Mouse (Mus musculus) midbrain, embryonic 14.5 days (tissue): ENCODE results near the gene Clec4a3. TPM values are rescaled to one million over a fixed set of nuclear protein-coding genes. Genes with fewer than 3 reads are reported as not detected.
"Not testable (repeated sequence)": the region's sequence is repeated elsewhere in the genome, so short reads cannot be mapped to it uniquely, and the experiment has no call there.

ENCODE experiments used
- ATAC-seq: fragments of 200-750 bp; cut with Nextera tagmentation; 2 replicates; pipeline ENCODE4 v1.8.0; 2017; ENCODE audit warnings: moderate number of reproducible peaks, moderate library complexity; ENCODE audit not compliant: low FRiP score, low TSS enrichment
- DNase-seq: peaks from one replicate; pipeline ENCODE4 v3.0.0-alpha.2; 2015
- H3K27ac ChIP-seq: fragments of 300-500 bp; sonication (generic); replicated peaks from 2 replicates; pipeline ENCODE4 v1.5.1; 2014; ENCODE audit warnings: mild to moderate bottlenecking, low read depth, low read length, moderate library complexity
- H3K27me3 ChIP-seq: fragments of 300-500 bp; sonication (generic); 2 replicates; pipeline ENCODE4 v1.6.1; 2014; ENCODE audit warnings: low read length, control low read depth, mixed read lengths; ENCODE audit not compliant: control insufficient read depth, insufficient read depth
- H3K36me3 ChIP-seq: fragments of 300-500 bp; sonication (generic); 2 replicates; pipeline ENCODE4 v1.6.1; 2014; ENCODE audit warnings: low read length, control low read depth; ENCODE audit not compliant: control insufficient read depth, insufficient read depth
- H3K4me1 ChIP-seq: fragments of 300-500 bp; sonication (generic); 2 replicates; pipeline ENCODE4 v1.6.1; 2014; ENCODE audit warnings: mild to moderate bottlenecking, antibody characterized with exemption, low read length, control low read depth; ENCODE audit not compliant: control insufficient read depth, insufficient read depth
- H3K4me2 ChIP-seq: fragments of 300-500 bp; sonication (generic); 2 replicates; pipeline ENCODE4 v1.6.1; 2014; ENCODE audit warnings: mild to moderate bottlenecking, low read length, moderate library complexity
- H3K4me3 ChIP-seq: fragments of 300-500 bp; sonication (generic); replicated peaks from 2 replicates; pipeline ENCODE4 v1.5.1; 2014; ENCODE audit warnings: low read depth, low read length
- H3K9ac ChIP-seq: fragments of 300-500 bp; sonication (generic); replicated peaks from 2 replicates; pipeline ENCODE4 v1.6.1; 2014; ENCODE audit warnings: mild to moderate bottlenecking, low read length, moderate library complexity
- H3K9me3 ChIP-seq: fragments of 300-500 bp; sonication (generic); 2 replicates; pipeline ENCODE4 v1.6.1; 2016; ENCODE audit warnings: low read length, control low read depth, mixed read lengths; ENCODE audit not compliant: control insufficient read depth
- WGBS: fragments of 180-500 bp; shearing (Covaris S2); extraction: QIAGEN DNeasy Blood & Tissue Kit; methylation state at CpG from one replicate; pipeline ENCODE4 v1.1.7; 2014; 5-methylcytosine and 5-hydroxymethylcytosine counted together
- polyA plus RNA-seq: library from polyadenylated mRNA; unstranded; fragments of >200 nt; fragmentation: Nextera tagmentation; extraction: Ambion mirVana; gene quantifications from 2 replicates; pipeline ENCODE4 v1.2.1, GENCODE M21; 2014

Clec4a3 gene
- polyA plus RNA-seq, 1 experiment from 2014 or later, result 1.5 TPM

- H3K4me3 ChIP-seq, ATAC-seq, H3K9ac ChIP-seq, H3K9me3 ChIP-seq, DNase-seq, H3K4me1 ChIP-seq, H3K36me3 ChIP-seq, H3K4me2 ChIP-seq, H3K27ac ChIP-seq, H3K27me3 ChIP-seq: not testable (repeated sequence)
- 81% methylated on average over 2 of the region's 2 CpGs for WGBS
Measured at GRCm38 (mm10) chr6:123004696-123005095, 52.4 kb downstream of the Clec4a3 start.

- Histone ChIP-seq H3K27me3 (no peaks in the 10 kb centered on the region), H3K9me3 (no peaks in the 10 kb centered on the region), H3K36me3 (no peaks in the 10 kb centered on the region), H3K4me1 (no peaks in the 10 kb centered on the region), H3K9ac (no peak overlapping the region), H3K27ac (no peak overlapping the region), H3K4me2 (no peak overlapping the region), H3K4me3 (no peak overlapping the region)
- WGBS, result 66% methylated on average over 1 of the region's 1 CpGs
- ATAC-seq (no peak), DNase-seq (no peak)
Measured at GRCm38 (mm10) chr6:123005591-123005990, 53.3 kb downstream of the Clec4a3 start.

Other genes with a start within 250 kb of the Clec4a3 start
- 0.11 TPM in 1 of 2 replicates, not detected in the other for gene Nanog, start 245.0 kb upstream of the Clec4a3 start, polyA plus RNA-seq
- 21.7 and 28.4 TPM in 2 replicates for gene Slc2a3, start 150.9 kb upstream of the Clec4a3 start, polyA plus RNA-seq
- 9.0 and 10.1 TPM in 2 replicates for gene Foxj2, start 132.6 kb upstream of the Clec4a3 start, polyA plus RNA-seq
- gene C3ar1, start 96.4 kb upstream of the Clec4a3 start, polyA plus RNA-seq, result 0.62 and 2.0 TPM in 2 replicates
- 119 and 135 TPM in 2 replicates for gene Necap1, start 78.0 kb upstream of the Clec4a3 start, polyA plus RNA-seq
- gene Clec4a1, start 30.7 kb upstream of the Clec4a3 start, polyA plus RNA-seq, result 1.9 TPM in 1 of 2 replicates, not detected in the other
- not detected in 2 replicates for gene Clec4a4, start 37.9 kb downstream of the Clec4a3 start, polyA plus RNA-seq
- gene Clec4b1, start 97.4 kb downstream of the Clec4a3 start, polyA plus RNA-seq, result not detected in 2 replicates
- 3.7 TPM in 1 of 2 replicates, not detected in the other for gene Clec4a2, start 153.9 kb downstream of the Clec4a3 start, polyA plus RNA-seq
- gene Clec4b2, start 220.4 kb downstream of the Clec4a3 start, polyA plus RNA-seq, result not detected in 2 replicates